Mouse (Mus musculus) neural tube, embryonic 13.5 days (tissue): Measurements from ENCODE around the gene Sord. TPM values are rescaled to one million over a fixed set of nuclear protein-coding genes. Genes with fewer than 3 reads are reported as not detected.
"Not testable (repeated sequence)": the region's sequence is repeated elsewhere in the genome, so short reads cannot be mapped to it uniquely, and the experiment has no call there.

Experiments
- ATAC-seq: fragments of 200-750 bp; cut with Nextera tagmentation; 2 replicates; pipeline ENCODE4 v1.8.0; 2017; ENCODE audit warnings: low read depth, mild to moderate bottlenecking, moderate TSS enrichment, moderate library complexity
- H3K27ac ChIP-seq: fragments of 300-500 bp; sonication (generic); replicated peaks from 2 replicates; pipeline ENCODE4 v1.5.1; 2015; ENCODE audit warnings: moderate library complexity, mild to moderate bottlenecking, inconsistent platforms
- H3K27me3 ChIP-seq: fragments of 300-500 bp; sonication (generic); 2 replicates; pipeline ENCODE4 v1.6.1; 2015; ENCODE audit warnings: mild to moderate bottlenecking, inconsistent platforms
- H3K36me3 ChIP-seq: fragments of 300-500 bp; sonication (generic); 2 replicates; pipeline ENCODE4 v1.6.1; 2015; ENCODE audit warnings: mild to moderate bottlenecking, inconsistent platforms
- H3K4me1 ChIP-seq: fragments of 300-500 bp; sonication (generic); replicated peaks from 2 replicates; pipeline ENCODE4 v1.6.1; 2015; ENCODE audit warnings: inconsistent platforms
- H3K4me2 ChIP-seq: fragments of 300-500 bp; sonication (generic); 2 replicates; pipeline ENCODE4 v1.6.1; 2015; ENCODE audit warnings: inconsistent platforms, mild to moderate bottlenecking, moderate library complexity
- H3K4me3 ChIP-seq: fragments of 300-500 bp; sonication (generic); 2 replicates; pipeline ENCODE4 v1.5.1; 2015; ENCODE audit warnings: mild to moderate bottlenecking, inconsistent platforms
- H3K9ac ChIP-seq: fragments of 300-500 bp; sonication (generic); 2 replicates; pipeline ENCODE4 v1.6.1; 2015; ENCODE audit warnings: moderate library complexity, mild to moderate bottlenecking, inconsistent platforms
- H3K9me3 ChIP-seq: fragments of 300-500 bp; sonication (generic); 2 replicates; pipeline ENCODE4 v1.6.1; 2016; ENCODE audit warnings: inconsistent platforms
- WGBS: fragments of 180-500 bp; shearing (Covaris S2); methylation state at CpG from one replicate; pipeline ENCODE4 v1.1.7; 2015; 5-methylcytosine and 5-hydroxymethylcytosine counted together
- polyA plus RNA-seq: library from polyadenylated mRNA; unstranded; fragments of >200 nt; fragmentation: Nextera tagmentation; extraction: Ambion mirVana; gene quantifications from 2 replicates; pipeline ENCODE4 v1.2.1, GENCODE M21; 2015

Sord gene
- 19.3 and 19.6 TPM in 2 replicates for polyA plus RNA-seq

GRCm38 (mm10) chr2:122234611-122235288 is at the start of gene Sord:
Gene Sord, plus strand, starts transcription at chr2:122234749.
- ATAC-seq = peak; percentile 96
- Histone ChIP-seq H3K4me2 (peak within 1 kb of the TSS; percentile 73), H3K4me1 (peaks cover 11% of the 10 kb centered on the region; the same call in 1 of the 2 replicates), H3K9me3 (no peaks in the 10 kb centered on the region), H3K27me3 (no peaks in the 10 kb centered on the region), H3K4me3 (peak within 1 kb of the TSS; percentile 58), H3K9ac (peak within 1 kb of the TSS; percentile 70), H3K36me3 (no peaks in the 10 kb centered on the region), H3K27ac (peak within 1 kb of the TSS; percentile 76)
- WGBS = 1% methylated on average over 35 of the region's 35 CpGs

DNA sequence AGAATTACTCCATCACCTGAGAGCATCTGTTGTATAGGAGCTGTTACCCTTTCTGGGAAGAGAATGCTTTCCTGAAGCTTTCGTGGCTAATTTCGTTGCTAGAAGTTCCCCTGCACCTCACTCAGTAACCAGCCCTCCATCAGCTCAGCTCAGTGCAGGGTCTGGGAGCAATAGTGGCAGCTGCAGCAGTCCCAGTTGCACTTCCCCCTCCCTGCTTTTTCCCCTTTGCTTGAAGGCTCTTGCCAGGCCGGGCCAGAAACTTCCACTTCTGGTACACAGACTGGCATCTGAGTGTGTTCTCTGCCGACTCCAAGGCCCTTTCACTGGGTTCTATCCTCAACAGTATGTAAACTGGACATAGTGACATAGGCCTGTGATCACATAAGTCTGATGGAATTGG is 49.5 kb upstream of the Sord start:
- Histone ChIP-seq H3K4me3 (no peak overlapping the region), H3K27me3 (no peaks in the 10 kb centered on the region), H3K4me1 (no peaks in the 10 kb centered on the region), H3K4me2 (no peak overlapping the region), H3K27ac (no peak overlapping the region), H3K36me3 (no peaks in the 10 kb centered on the region), H3K9ac (no peak overlapping the region), H3K9me3 (no peaks in the 10 kb centered on the region)
- no peak for ATAC-seq
- WGBS = 87% methylated on average over 4 of the region's 4 CpGs

DNA sequence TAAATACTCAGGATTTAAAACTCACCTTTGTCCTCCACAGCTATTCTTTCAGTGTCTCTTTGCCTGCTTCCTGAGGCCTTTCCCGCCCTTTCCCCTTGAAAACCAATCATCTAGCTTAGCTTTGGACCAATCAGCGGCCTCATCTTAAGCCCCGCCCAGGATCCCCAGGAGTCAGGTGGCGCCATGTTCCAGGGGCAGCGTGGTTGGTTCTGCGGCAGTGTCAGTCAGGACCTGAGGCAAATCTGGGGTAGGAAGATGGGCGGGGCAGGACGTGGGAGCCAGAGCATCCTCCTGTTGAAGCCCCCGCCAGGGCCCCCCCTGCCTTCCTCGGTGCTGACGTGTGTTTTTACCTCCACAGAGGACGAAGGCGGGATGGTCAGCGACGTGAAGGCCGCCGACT is 48.4 kb upstream of the Sord start, which contains the start of the genes Patl2 and Terb2:
Patl2 (minus strand) TSS at position 84 of the 400 bp plus-strand sequence.
Terb2 (plus strand) TSS at position 167 of the 400 bp plus-strand sequence.
- ATAC-seq = no peak
- H3K27ac ChIP-seq = no peak within 1 kb of the TSS
- no peaks in the 10 kb centered on the region for H3K27me3 ChIP-seq
- H3K9ac ChIP-seq = no peak within 1 kb of the TSS
- no peaks in the 10 kb centered on the region for H3K4me1 ChIP-seq
- no peak within 1 kb of the TSS for H3K4me2 ChIP-seq
- no peaks in the 10 kb centered on the region for H3K9me3 ChIP-seq
- H3K4me3 ChIP-seq = no peak within 1 kb of the TSS
- WGBS = 82% methylated on average over 17 of the region's 17 CpGs
- no peaks in the 10 kb centered on the region for H3K36me3 ChIP-seq

DNA sequence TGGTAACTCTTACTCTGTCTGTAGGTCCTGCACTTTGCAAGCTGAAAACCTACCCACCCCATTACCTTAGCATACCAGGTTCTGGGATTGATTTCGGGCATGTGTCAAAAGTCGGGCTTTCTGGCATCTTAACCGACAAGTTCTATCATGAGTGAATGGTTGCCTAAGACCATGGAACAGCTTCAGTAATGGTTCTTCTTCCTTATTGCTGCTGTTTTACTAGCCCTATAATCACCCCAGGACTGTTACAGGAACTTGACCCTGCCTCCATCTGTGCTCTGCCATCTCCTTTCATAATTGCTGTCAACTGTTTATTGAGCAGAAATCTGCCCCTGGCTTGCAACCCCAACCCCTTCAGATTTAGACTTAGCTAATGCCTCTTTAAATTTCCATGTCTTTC is 47.8 kb upstream of the Sord start:
- Histone ChIP-seq H3K27me3 (no peaks in the 10 kb centered on the region), H3K4me3 (no peak overlapping the region), H3K36me3 (no peaks in the 10 kb centered on the region), H3K9ac (no peak overlapping the region), H3K9me3 (no peaks in the 10 kb centered on the region), H3K27ac (no peak overlapping the region), H3K4me1 (no peaks in the 10 kb centered on the region), H3K4me2 (no peak overlapping the region)
- WGBS = 94% methylated on average over 3 of the region's 3 CpGs
- ATAC-seq = no peak

DNA sequence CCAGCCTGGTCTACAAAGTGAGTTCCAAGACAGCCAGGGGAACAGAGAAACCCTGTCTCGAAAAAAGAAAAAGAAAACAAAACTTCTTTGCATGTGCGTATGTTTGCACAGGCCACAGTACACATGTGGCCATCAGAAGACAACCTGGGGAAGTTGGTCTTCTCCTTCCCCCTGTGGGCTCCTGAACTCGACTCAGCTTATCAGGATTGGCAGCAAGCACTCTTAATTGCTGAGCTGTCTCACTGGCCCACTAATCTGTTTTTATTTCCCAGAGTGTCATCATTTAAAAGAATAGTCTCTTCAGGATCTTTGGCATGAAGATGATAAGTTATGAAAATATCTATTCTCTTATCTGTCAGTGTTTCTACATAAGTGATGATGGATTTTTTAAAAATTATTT is 42.7 kb upstream of the Sord start:
- no peaks in the 10 kb centered on the region for H3K27me3 ChIP-seq
- H3K4me3 ChIP-seq = no peak overlapping the region
- H3K9ac ChIP-seq = no peak overlapping the region
- ATAC-seq = no peak
- H3K4me2 ChIP-seq = no peak overlapping the region
- no peaks in the 10 kb centered on the region for H3K9me3 ChIP-seq
- no peak overlapping the region for H3K27ac ChIP-seq
- no peaks in the 10 kb centered on the region for H3K4me1 ChIP-seq
- WGBS = 74% methylated on average over 3 of the region's 3 CpGs
- H3K36me3 ChIP-seq = no peaks in the 10 kb centered on the region

- H3K9ac ChIP-seq = no peak overlapping the region
- H3K4me3 ChIP-seq = no peak overlapping the region
- no peaks in the 10 kb centered on the region for H3K36me3 ChIP-seq
- H3K27ac ChIP-seq = no peak overlapping the region
- no peaks in the 10 kb centered on the region for H3K4me1 ChIP-seq
- H3K27me3 ChIP-seq = no peaks in the 10 kb centered on the region
- ATAC-seq = peak; percentile 67
- 68% methylated on average over 1 of the region's 1 CpGs for WGBS
- H3K4me2 ChIP-seq = no peak overlapping the region
- H3K9me3 ChIP-seq = no peaks in the 10 kb centered on the region
Observed at GRCm38 (mm10) chr2:122194509-122194929, 40.0 kb upstream of the Sord start.

GRCm38 (mm10) chr2:122201501-122201900 is 33.0 kb upstream of the Sord start:
- Histone ChIP-seq H3K36me3 (no peaks in the 10 kb centered on the region), H3K4me2 (no peak overlapping the region), H3K9me3 (no peaks in the 10 kb centered on the region), H3K27ac (no peak overlapping the region), H3K9ac (no peak overlapping the region), H3K4me1 (no peaks in the 10 kb centered on the region), H3K27me3 (no peaks in the 10 kb centered on the region), H3K4me3 (no peak overlapping the region)
- ATAC-seq = no peak
- WGBS = 94% methylated on average over 1 of the region's 1 CpGs

- Histone ChIP-seq H3K4me3 (no peak overlapping the region), H3K9ac (no peak overlapping the region), H3K4me1 (no peaks in the 10 kb centered on the region), H3K27me3 (no peaks in the 10 kb centered on the region), H3K36me3 (no peaks in the 10 kb centered on the region), H3K4me2 (no peak overlapping the region), H3K27ac (no peak overlapping the region), H3K9me3 (no peaks in the 10 kb centered on the region)
- ATAC-seq = no peak
- WGBS = 71% methylated on average over 2 of the region's 2 CpGs
Observed at GRCm38 (mm10) chr2:122206440-122207107, 28.0 kb upstream of the Sord start.

GRCm38 (mm10) chr2:122210534-122211228 is 23.9 kb upstream of the Sord start:
- no peaks in the 10 kb centered on the region for H3K36me3 ChIP-seq
- H3K27me3 ChIP-seq = no peaks in the 10 kb centered on the region
- H3K9ac ChIP-seq = no peak overlapping the region
- no peak for ATAC-seq
- H3K4me2 ChIP-seq = no peak overlapping the region
- no peak overlapping the region for H3K4me3 ChIP-seq
- no peak overlapping the region for H3K27ac ChIP-seq
- WGBS = 38% methylated on average over 3 of the region's 3 CpGs
- H3K9me3 ChIP-seq = no peaks in the 10 kb centered on the region
- no peaks in the 10 kb centered on the region for H3K4me1 ChIP-seq

DNA sequence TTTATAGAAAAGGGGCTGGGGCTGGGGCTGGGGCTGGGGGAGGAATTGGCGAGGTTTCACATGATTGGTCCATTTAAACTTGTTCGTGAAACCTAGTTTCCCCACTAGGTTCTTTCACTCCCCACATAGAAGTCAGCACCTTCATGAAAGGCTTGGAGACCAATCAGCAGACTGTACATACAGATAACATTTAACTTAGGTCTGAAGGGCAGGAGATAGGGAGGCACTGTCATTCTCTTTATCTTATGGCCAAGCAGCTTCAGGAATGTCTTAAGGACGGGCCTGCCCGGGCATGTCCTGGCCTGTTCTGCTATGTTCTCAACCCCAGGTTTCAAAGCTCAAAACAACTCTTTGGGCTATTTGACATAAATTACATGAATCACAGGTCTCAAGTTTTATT is 17.5 kb upstream of the Sord start:
- not testable (repeated sequence) for H3K4me3 ChIP-seq, H3K4me2 ChIP-seq, H3K27ac ChIP-seq, H3K4me1 ChIP-seq, H3K9me3 ChIP-seq, ATAC-seq, H3K27me3 ChIP-seq, H3K9ac ChIP-seq, H3K36me3 ChIP-seq
- whole genome bisulfite sequencing = 93% methylated on average over 4 of the region's 4 CpGs

- no peak overlapping the region for H3K4me3 ChIP-seq
- H3K27me3 ChIP-seq = no peaks in the 10 kb centered on the region
- no peak for ATAC-seq
- no peak overlapping the region for H3K4me2 ChIP-seq
- no peak overlapping the region for H3K9ac ChIP-seq
- no peaks in the 10 kb centered on the region for H3K36me3 ChIP-seq
- no peaks in the 10 kb centered on the region for H3K9me3 ChIP-seq
- H3K4me1 ChIP-seq = no peaks in the 10 kb centered on the region
- H3K27ac ChIP-seq = no peak overlapping the region
- WGBS = 72% methylated on average over 2 of the region's 2 CpGs
Observed at GRCm38 (mm10) chr2:122218234-122218633, 16.3 kb upstream of the Sord start.

DNA sequence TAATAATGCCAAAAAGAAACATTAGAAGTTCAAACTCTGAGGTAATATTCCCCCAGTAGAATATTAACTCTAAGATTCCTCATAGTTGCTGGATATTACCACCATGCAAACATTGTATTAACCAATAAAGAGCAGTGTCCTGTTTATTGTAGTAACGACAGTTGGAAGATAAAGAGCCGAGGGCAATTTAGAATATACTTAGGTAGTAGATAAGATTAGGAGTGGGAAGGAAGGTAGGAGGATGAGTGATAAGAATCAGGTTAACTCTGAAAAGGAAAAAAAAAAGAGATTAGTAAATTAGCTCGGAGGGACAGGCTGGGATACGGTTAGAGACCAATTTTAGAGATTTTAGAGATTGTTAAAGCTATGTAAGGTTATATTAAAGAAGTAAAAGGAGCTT is 13.2 kb upstream of the Sord start:
- no peaks in the 10 kb centered on the region for H3K9me3 ChIP-seq

More for the DNA sequence above, 13.2 kb upstream of the Sord start:
- 85% methylated on average over 4 of the region's 4 CpGs for WGBS
- no peaks in the 10 kb centered on the region for H3K36me3 ChIP-seq
- H3K27me3 ChIP-seq = no peaks in the 10 kb centered on the region
- H3K4me1 ChIP-seq = no peaks in the 10 kb centered on the region
- no peak overlapping the region for H3K27ac ChIP-seq
- H3K4me2 ChIP-seq = no peak overlapping the region
- H3K4me3 ChIP-seq = no peak overlapping the region
- H3K9ac ChIP-seq = no peak overlapping the region
- no peak for ATAC-seq
